Mouse (Mus musculus) olfactory bulb, adult 2 months (tissue): ENCODE measurements around the gene 4930544D05Rik.

Source experiments
- CTCF ChIP-seq: fragments of 200-500 bp; IDR thresholded peaks from 2 replicates; pipeline ENCODE4 v1.5.1; 2012; ENCODE audit warnings: low read depth, mild to moderate bottlenecking, low read length, moderate library complexity; ENCODE audit not compliant: insufficient read depth
- POLR2A ChIP-seq: fragments of 200-500 bp; IDR thresholded peaks from 2 replicates; pipeline ENCODE4 v1.6.1; 2012; ENCODE audit warnings: mild to moderate bottlenecking, low read depth, low read length, moderate library complexity; ENCODE audit not compliant: insufficient read depth

DNA sequence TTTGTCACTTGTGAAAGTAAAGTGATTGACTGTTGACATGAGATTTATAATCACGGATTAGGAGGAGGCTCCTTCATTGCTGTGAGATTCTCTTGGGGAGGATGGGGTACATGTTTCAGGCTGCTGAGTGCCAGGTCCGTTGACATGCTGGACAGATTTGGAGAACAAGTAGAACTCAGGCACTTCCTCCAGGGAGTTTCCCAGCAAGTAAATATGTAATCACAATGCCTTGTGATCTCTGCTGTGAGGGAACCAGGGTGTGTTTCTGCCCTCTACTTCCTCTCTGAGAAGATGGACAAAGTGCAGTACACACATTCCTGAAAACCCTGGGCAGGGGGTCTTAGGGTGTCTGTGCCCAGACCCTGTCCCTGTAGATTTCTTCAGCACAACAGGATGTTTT, 20.0 kb upstream of the 4930544D05Rik start:
- TF ChIP-seq CTCF (no peak), POLR2A (no peak)
